Mouse (Mus musculus): Measurements from ENCODE around the gene Rin2. TPM values are rescaled to one million over a fixed set of nuclear protein-coding genes. Genes with fewer than 3 reads are reported as not detected.

Gene Rin2
- polyA plus RNA-seq, 1 experiment: 8.2 TPM

GRCm38 (mm10) chr2:145861193-145862123 is 186.4 kb downstream of the Rin2 start:
- TF ChIP-seq EP300 (IDR thresholded peaks at IDR 0.05; ENCODE audit: insufficient read depth, low read depth, low read length): no peak
- no peak for TF ChIP-seq POLR2A (IDR thresholded peaks at IDR 0.05; ENCODE audit: insufficient read depth, low read length)
- no peak for TF ChIP-seq CTCF (IDR thresholded peaks at IDR 0.05; ENCODE audit: low read depth, low read length)
- Histone ChIP-seq H3K27me3 (ENCODE audit: control insufficient read depth, insufficient read depth, low read length, poor library complexity, severe bottlenecking) (no peaks in the 10 kb centered on the region), H3K36me3 (ENCODE audit: control insufficient read depth, insufficient read depth, low read length, poor library complexity, severe bottlenecking) (no peaks in the 10 kb centered on the region), H3K4me3 (ENCODE audit: low read depth, low read length) (no peak overlapping the region), H3K9me3 (replicated peaks; ENCODE audit: control insufficient read depth, insufficient read depth, low read length, poor library complexity, severe bottlenecking) (no peaks in the 10 kb centered on the region), H3K4me1 (ENCODE audit: control insufficient read depth, insufficient read depth, low read length) (peaks cover 3% of the 10 kb centered on the region), H3K9ac (ENCODE audit: low read depth, poor library complexity, severe bottlenecking) (no peak overlapping the region), H3K27ac (ENCODE audit: insufficient read depth, low read length) (no peak overlapping the region)

GRCm38 (mm10) chr2:145862206-145862817 is 187.3 kb downstream of the Rin2 start:
- Histone ChIP-seq H3K36me3 (ENCODE audit: control insufficient read depth, insufficient read depth, low read length, poor library complexity, severe bottlenecking) (no peaks in the 10 kb centered on the region), H3K4me3 (ENCODE audit: low read depth, low read length) (no peak overlapping the region), H3K4me1 (ENCODE audit: control insufficient read depth, insufficient read depth, low read length) (peaks cover 3% of the 10 kb centered on the region), H3K27ac (ENCODE audit: insufficient read depth, low read length) (no peak overlapping the region), H3K9ac (ENCODE audit: low read depth, poor library complexity, severe bottlenecking) (no peak overlapping the region), H3K9me3 (replicated peaks; ENCODE audit: control insufficient read depth, insufficient read depth, low read length, poor library complexity, severe bottlenecking) (no peaks in the 10 kb centered on the region; the same call in 1 of the 2 replicates), H3K27me3 (ENCODE audit: control insufficient read depth, insufficient read depth, low read length, poor library complexity, severe bottlenecking) (no peaks in the 10 kb centered on the region)
- no peak for TF ChIP-seq POLR2A (IDR thresholded peaks at IDR 0.05; ENCODE audit: insufficient read depth, low read length)
- TF ChIP-seq CTCF (IDR thresholded peaks at IDR 0.05; ENCODE audit: low read depth, low read length): no peak

GRCm38 (mm10) chr2:145865344-145865743 is 190.3 kb downstream of the Rin2 start:
- no peaks in the 10 kb centered on the region for H3K27me3 ChIP-seq (ENCODE audit: control insufficient read depth, insufficient read depth, low read length, poor library complexity, severe bottlenecking)

GRCm38 (mm10) chr2:145866238-145866637 is 191.2 kb downstream of the Rin2 start:
- Histone ChIP-seq H3K4me3 (ENCODE audit: low read depth, low read length) (no peak overlapping the region), H3K27ac (ENCODE audit: insufficient read depth, low read length) (no peak overlapping the region), H3K9ac (ENCODE audit: low read depth, poor library complexity, severe bottlenecking) (no peak overlapping the region), H3K36me3 (ENCODE audit: control insufficient read depth, insufficient read depth, low read length, poor library complexity, severe bottlenecking) (no peaks in the 10 kb centered on the region), H3K9me3 (replicated peaks; ENCODE audit: control insufficient read depth, insufficient read depth, low read length, poor library complexity, severe bottlenecking) (no peaks in the 10 kb centered on the region; the same call in 1 of the 2 replicates), H3K4me1 (ENCODE audit: control insufficient read depth, insufficient read depth, low read length) (peaks cover 3% of the 10 kb centered on the region), H3K27me3 (ENCODE audit: control insufficient read depth, insufficient read depth, low read length, poor library complexity, severe bottlenecking) (no peaks in the 10 kb centered on the region)
- TF ChIP-seq POLR2A (IDR thresholded peaks at IDR 0.05; ENCODE audit: insufficient read depth, low read length): no peak
- no peak for TF ChIP-seq EP300 (IDR thresholded peaks at IDR 0.05; ENCODE audit: insufficient read depth, low read depth, low read length)
- TF ChIP-seq CTCF (IDR thresholded peaks at IDR 0.05; ENCODE audit: low read depth, low read length): no peak

More at GRCm38 (mm10) chr2:145865344-145865743, 190.3 kb downstream of the Rin2 start:
- peaks cover 3% of the 10 kb centered on the region for H3K4me1 ChIP-seq (ENCODE audit: control insufficient read depth, insufficient read depth, low read length)
- H3K36me3 ChIP-seq (ENCODE audit: control insufficient read depth, insufficient read depth, low read length, poor library complexity, severe bottlenecking): no peaks in the 10 kb centered on the region
- no peak for TF ChIP-seq POLR2A (IDR thresholded peaks at IDR 0.05; ENCODE audit: insufficient read depth, low read length)
- no peak for TF ChIP-seq CTCF (IDR thresholded peaks at IDR 0.05; ENCODE audit: low read depth, low read length)
- H3K9me3 ChIP-seq (replicated peaks; ENCODE audit: control insufficient read depth, insufficient read depth, low read length, poor library complexity, severe bottlenecking): no peaks in the 10 kb centered on the region; the same call in 1 of the 2 replicates
- H3K27ac ChIP-seq (ENCODE audit: insufficient read depth, low read length): no peak overlapping the region
- no peak overlapping the region for H3K4me3 ChIP-seq (ENCODE audit: low read depth, low read length)
- no peak overlapping the region for H3K9ac ChIP-seq (ENCODE audit: low read depth, poor library complexity, severe bottlenecking)

GRCm38 (mm10) chr2:145866695-145867449 is 191.9 kb downstream of the Rin2 start:
- H3K4me3 ChIP-seq (ENCODE audit: low read depth, low read length): no peak overlapping the region
- H3K36me3 ChIP-seq (ENCODE audit: control insufficient read depth, insufficient read depth, low read length, poor library complexity, severe bottlenecking): no peaks in the 10 kb centered on the region
- no peaks in the 10 kb centered on the region for H3K27me3 ChIP-seq (ENCODE audit: control insufficient read depth, insufficient read depth, low read length, poor library complexity, severe bottlenecking)
- no peak overlapping the region for H3K27ac ChIP-seq (ENCODE audit: insufficient read depth, low read length)
- H3K9me3 ChIP-seq (replicated peaks; ENCODE audit: control insufficient read depth, insufficient read depth, low read length, poor library complexity, severe bottlenecking): no peaks in the 10 kb centered on the region; the same call in 1 of the 2 replicates
- peaks cover 3% of the 10 kb centered on the region for H3K4me1 ChIP-seq (ENCODE audit: control insufficient read depth, insufficient read depth, low read length)
- H3K9ac ChIP-seq (ENCODE audit: low read depth, poor library complexity, severe bottlenecking): no peak overlapping the region
- TF ChIP-seq EP300 (IDR thresholded peaks at IDR 0.05; ENCODE audit: insufficient read depth, low read depth, low read length) (no peak), CTCF (IDR thresholded peaks at IDR 0.05; ENCODE audit: low read depth, low read length) (no peak), POLR2A (IDR thresholded peaks at IDR 0.05; ENCODE audit: insufficient read depth, low read length) (no peak)

Data from ES-Bruce4 (cell line).